Mouse (Mus musculus): Measurements from ENCODE around the gene Foxp1.

DNA sequence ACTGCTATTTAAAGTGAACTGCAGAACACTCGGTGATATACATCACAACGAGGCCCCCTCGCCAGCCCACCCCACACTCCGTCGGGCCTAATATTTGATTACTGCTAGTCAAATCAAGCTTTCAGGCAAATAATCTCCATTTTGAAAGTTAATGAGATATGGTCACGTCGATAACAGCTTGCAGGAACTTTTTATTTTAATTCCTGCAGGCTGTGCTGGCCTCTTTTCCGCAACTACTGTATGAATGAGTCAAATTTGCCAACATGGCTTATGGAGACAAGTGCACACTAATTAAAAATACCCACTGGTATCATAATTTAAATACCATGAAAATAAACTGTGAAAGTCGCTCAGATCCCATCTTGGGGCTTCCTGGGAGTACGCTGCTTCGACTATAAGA is 385.4 kb downstream of the Foxp1 start:
- TF ChIP-seq CTCF (IDR thresholded peaks at IDR 0.05; ENCODE audit: low read depth) (no peak), EP300 (IDR thresholded peaks at IDR 0.05; ENCODE audit: low read depth) (no peak)
